Mouse (Mus musculus): Measurements from ENCODE around the gene Lrrk2. TPM values are rescaled to one million over a fixed set of nuclear protein-coding genes. Genes with fewer than 3 reads are reported as not detected.

Lrrk2 gene
- total RNA-seq (2012; rRNA removed) = 2.2 and 6.0 TPM in 2 replicates

DNA sequence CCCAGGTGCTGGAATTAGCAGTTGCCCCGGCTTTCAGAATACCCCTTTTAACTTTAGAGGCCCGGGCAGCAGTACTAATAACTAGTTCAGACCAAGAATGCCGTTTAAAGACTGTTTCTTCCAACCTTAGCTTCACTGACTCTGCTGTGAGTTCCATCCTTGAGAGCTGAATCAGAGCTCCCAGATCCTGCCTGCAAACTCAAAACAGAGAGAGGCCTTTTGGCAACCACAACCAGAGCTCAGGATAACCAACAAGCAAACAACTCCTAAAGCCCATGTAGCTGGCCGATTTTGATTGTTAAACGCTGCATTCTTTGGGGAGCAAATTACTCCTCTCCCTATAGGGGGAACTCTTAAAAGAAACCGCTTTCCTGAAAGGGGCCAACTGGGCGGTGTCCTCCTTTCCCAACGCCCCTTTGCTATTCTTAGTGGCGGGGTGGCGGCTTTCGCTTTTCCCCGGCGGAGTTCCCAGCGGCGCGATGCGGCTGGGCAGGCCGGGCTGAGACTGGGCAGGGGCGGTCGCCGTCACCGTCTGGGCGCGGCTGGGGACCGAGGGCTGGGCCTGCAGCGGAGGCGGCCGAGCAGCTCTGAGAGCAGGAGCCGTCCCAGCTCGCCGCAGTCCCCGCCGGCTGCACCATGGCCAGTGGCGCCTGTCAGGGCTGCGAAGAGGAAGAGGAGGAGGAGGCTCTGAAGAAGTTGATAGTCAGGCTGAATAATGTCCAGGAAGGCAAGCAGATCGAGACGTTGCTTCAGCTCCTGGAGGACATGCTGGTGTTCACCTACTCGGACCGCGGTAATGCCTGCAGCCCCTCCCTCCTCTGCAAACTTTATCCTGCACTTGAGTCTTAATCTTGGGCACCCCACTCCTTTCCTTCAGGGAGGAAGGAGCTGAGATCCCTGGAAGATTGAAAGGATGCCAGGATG lies at the start of gene Lrrk2:
Lrrk2 (plus strand) TSS at position 531 of the 924 bp plus-strand sequence.
- DNase-seq (ENCODE audit: low read depth, low spot score) = peak; percentile 17
- Histone ChIP-seq H3K9ac (ENCODE audit: insufficient read depth, low read depth, low read length, poor library complexity, severe bottlenecking) (peak within 1 kb of the TSS; percentile 40), H3K4me1 (ENCODE audit: control insufficient read depth in 2 of 2, insufficient read depth in 2 of 2, low read length in 2 of 2, poor library complexity in 1 of 2) (peaks cover 0 to 3% of the 10 kb centered on the region in 2 experiments; a peak in 1 of 4 replicates), H3K4me3 (ENCODE audit: insufficient read depth in 1 of 2, low read depth in 1 of 2, low read length in 2 of 2, poor library complexity in 1 of 2, severe bottlenecking in 1 of 2) (peak within 1 kb of the TSS; percentile 54 to 60), H3K9me3 (ENCODE audit: control insufficient read depth, insufficient read depth, low read depth, low read length) (no peaks in the 10 kb centered on the region), H3K27ac (ENCODE audit: insufficient read depth, low read depth, low read length, poor library complexity, severe bottlenecking) (no peak within 1 kb of the TSS), H3K36me3 (ENCODE audit: control insufficient read depth, insufficient read depth, low read length, poor library complexity, severe bottlenecking) (no peaks in the 10 kb centered on the region)
- in situ Hi-C loops (cut with MboI; ENCODE audit: low sequenced_read_pairs in 2 of 2, unreplicated experiment in 2 of 2) = no loop called here
- TF ChIP-seq MAFK (IDR thresholded peaks at IDR 0.05; ENCODE audit: insufficient read depth, low read depth, low read length) (no peak), ZNF384 (IDR thresholded peaks at IDR 0.05; ENCODE audit: low read depth, low read length) (no peak), CHD2 (IDR thresholded peaks at IDR 0.05; ENCODE audit: low read depth, low read length) (no peak), ZC3H11A (IDR thresholded peaks at IDR 0.05; ENCODE audit: borderline replicate concordance, low read depth, low read length) (no peak), HCFC1 (IDR thresholded peaks at IDR 0.05; ENCODE audit: borderline replicate concordance, insufficient read depth, low read length) (no peak)

DNA sequence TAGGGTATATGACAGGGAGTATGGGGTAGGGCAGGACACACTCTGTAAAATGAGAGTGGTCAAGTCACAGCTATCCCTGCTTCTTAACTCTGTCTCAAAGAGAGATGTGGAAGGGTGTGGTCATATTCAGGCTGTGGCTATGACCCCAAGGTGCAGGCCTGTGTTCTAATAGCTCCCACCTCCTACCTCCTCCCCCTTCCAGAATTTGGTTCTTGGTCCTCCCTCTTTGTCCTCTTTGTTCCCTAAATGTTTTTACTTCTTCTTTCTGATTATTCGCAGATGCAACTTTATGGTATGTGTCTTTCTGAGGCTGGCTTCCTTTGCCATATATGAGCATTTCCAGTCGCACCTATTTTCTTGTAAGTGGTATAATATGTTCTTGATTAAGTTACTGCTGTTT lies 48.5 kb upstream of the Lrrk2 start:
- Histone ChIP-seq H3K27ac (ENCODE audit: insufficient read depth, low read depth, low read length, poor library complexity, severe bottlenecking) (no peak overlapping the region), H3K4me1 (ENCODE audit: control insufficient read depth in 2 of 2, insufficient read depth in 2 of 2, low read length in 2 of 2, poor library complexity in 1 of 2) (no peaks in the 10 kb centered on the region), H3K4me3 (ENCODE audit: insufficient read depth in 1 of 2, low read depth in 1 of 2, low read length in 2 of 2, poor library complexity in 1 of 2, severe bottlenecking in 1 of 2) (no peak overlapping the region), H3K9me3 (ENCODE audit: control insufficient read depth, insufficient read depth, low read depth, low read length) (no peaks in the 10 kb centered on the region), H3K9ac (ENCODE audit: insufficient read depth, low read depth, low read length, poor library complexity, severe bottlenecking) (no peak overlapping the region), H3K36me3 (ENCODE audit: control insufficient read depth, insufficient read depth, low read length, poor library complexity, severe bottlenecking) (no peaks in the 10 kb centered on the region)
- in situ Hi-C loops (cut with MboI; ENCODE audit: low sequenced_read_pairs in 2 of 2, unreplicated experiment in 2 of 2) = no loop called here
- no peak for DNase-seq (ENCODE audit: low read depth, low spot score)
- TF ChIP-seq CHD2 (IDR thresholded peaks at IDR 0.05; ENCODE audit: low read depth, low read length) (no peak), HCFC1 (IDR thresholded peaks at IDR 0.05; ENCODE audit: borderline replicate concordance, insufficient read depth, low read length) (no peak), ZNF384 (IDR thresholded peaks at IDR 0.05; ENCODE audit: low read depth, low read length) (no peak), ZC3H11A (IDR thresholded peaks at IDR 0.05; ENCODE audit: borderline replicate concordance, low read depth, low read length) (no peak), MAFK (IDR thresholded peaks at IDR 0.05; ENCODE audit: insufficient read depth, low read depth, low read length) (no peak)

DNA sequence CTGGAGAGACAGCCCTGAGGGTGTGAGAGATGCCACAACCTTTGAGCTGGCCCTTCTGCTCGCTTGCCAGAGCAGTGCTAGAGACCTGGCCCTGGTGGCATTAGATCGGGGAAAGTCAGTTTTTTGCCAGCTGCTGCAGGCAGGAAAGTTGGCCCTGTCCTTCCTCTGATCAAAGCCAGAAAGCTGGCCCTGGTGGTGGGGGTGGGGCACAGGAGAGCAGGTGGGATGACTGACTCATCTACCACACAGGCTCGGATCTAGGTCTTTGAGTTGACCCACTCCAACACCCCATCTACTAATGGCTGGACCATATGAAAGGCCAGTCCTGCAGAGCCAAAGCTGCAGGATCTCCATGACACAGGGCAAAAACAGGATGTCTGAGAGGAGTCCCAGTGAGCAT lies 43.8 kb upstream of the Lrrk2 start:
- no peak overlapping the region for H3K9ac ChIP-seq (ENCODE audit: insufficient read depth, low read depth, low read length, poor library complexity, severe bottlenecking)
- no peak for DNase-seq (ENCODE audit: low read depth, low spot score)
- H3K36me3 ChIP-seq (ENCODE audit: control insufficient read depth, insufficient read depth, low read length, poor library complexity, severe bottlenecking) = no peaks in the 10 kb centered on the region
- no peaks in the 10 kb centered on the region for H3K4me1 ChIP-seq (ENCODE audit: control insufficient read depth in 2 of 2, insufficient read depth in 2 of 2, low read length in 2 of 2, poor library complexity in 1 of 2)
- no peak overlapping the region for H3K4me3 ChIP-seq (ENCODE audit: insufficient read depth in 1 of 2, low read depth in 1 of 2, low read length in 2 of 2, poor library complexity in 1 of 2, severe bottlenecking in 1 of 2)
- in situ Hi-C loops (cut with MboI; ENCODE audit: low sequenced_read_pairs in 2 of 2, unreplicated experiment in 2 of 2) = no loop called here
- no peaks in the 10 kb centered on the region for H3K9me3 ChIP-seq (ENCODE audit: control insufficient read depth, insufficient read depth, low read depth, low read length)
- no peak overlapping the region for H3K27ac ChIP-seq (ENCODE audit: insufficient read depth, low read depth, low read length, poor library complexity, severe bottlenecking)
- no peak for TF ChIP-seq MAFK (IDR thresholded peaks at IDR 0.05; ENCODE audit: insufficient read depth, low read depth, low read length)
- no peak for TF ChIP-seq CHD2 (IDR thresholded peaks at IDR 0.05; ENCODE audit: low read depth, low read length)
- TF ChIP-seq ZC3H11A (IDR thresholded peaks at IDR 0.05; ENCODE audit: borderline replicate concordance, low read depth, low read length) = no peak
- no peak for TF ChIP-seq ZNF384 (IDR thresholded peaks at IDR 0.05; ENCODE audit: low read depth, low read length)
- no peak for TF ChIP-seq HCFC1 (IDR thresholded peaks at IDR 0.05; ENCODE audit: borderline replicate concordance, insufficient read depth, low read length)

DNA sequence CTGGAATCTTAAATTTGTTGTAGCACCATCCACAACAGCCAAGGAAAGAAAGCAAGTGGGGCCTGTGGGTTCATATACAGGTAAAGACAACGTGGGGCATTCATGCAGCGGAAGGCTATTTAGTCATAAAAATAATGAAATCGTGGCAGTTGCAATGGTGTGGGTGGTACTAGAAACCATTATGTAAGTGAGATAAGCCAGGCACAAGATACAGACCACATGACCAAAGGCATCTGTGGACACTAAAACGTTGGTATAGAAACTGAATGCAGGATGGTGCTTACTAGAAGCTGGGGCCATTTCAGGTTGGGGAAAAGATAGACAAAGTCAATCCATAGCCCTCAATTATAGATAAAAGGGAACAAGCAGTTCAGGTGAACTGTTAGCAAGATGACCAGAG lies 40.5 kb upstream of the Lrrk2 start:
- Histone ChIP-seq H3K4me3 (ENCODE audit: insufficient read depth in 1 of 2, low read depth in 1 of 2, low read length in 2 of 2, poor library complexity in 1 of 2, severe bottlenecking in 1 of 2) (no peak overlapping the region), H3K27ac (ENCODE audit: insufficient read depth, low read depth, low read length, poor library complexity, severe bottlenecking) (no peak overlapping the region), H3K4me1 (ENCODE audit: control insufficient read depth in 2 of 2, insufficient read depth in 2 of 2, low read length in 2 of 2, poor library complexity in 1 of 2) (no peaks in the 10 kb centered on the region), H3K9ac (ENCODE audit: insufficient read depth, low read depth, low read length, poor library complexity, severe bottlenecking) (no peak overlapping the region), H3K36me3 (ENCODE audit: control insufficient read depth, insufficient read depth, low read length, poor library complexity, severe bottlenecking) (no peaks in the 10 kb centered on the region), H3K9me3 (ENCODE audit: control insufficient read depth, insufficient read depth, low read depth, low read length) (no peaks in the 10 kb centered on the region)
- in situ Hi-C loops (cut with MboI; ENCODE audit: low sequenced_read_pairs in 2 of 2, unreplicated experiment in 2 of 2) = no loop called here
- no peak for DNase-seq (ENCODE audit: low read depth, low spot score)
- TF ChIP-seq CHD2 (IDR thresholded peaks at IDR 0.05; ENCODE audit: low read depth, low read length) (no peak), HCFC1 (IDR thresholded peaks at IDR 0.05; ENCODE audit: borderline replicate concordance, insufficient read depth, low read length) (no peak), ZC3H11A (IDR thresholded peaks at IDR 0.05; ENCODE audit: borderline replicate concordance, low read depth, low read length) (no peak), MAFK (IDR thresholded peaks at IDR 0.05; ENCODE audit: insufficient read depth, low read depth, low read length) (no peak)

All from ES-E14 (cell line).